Mouse (Mus musculus) left cerebral cortex, adult 2 months (tissue): ENCODE measurements at regions not wholly inside any gene's neighbourhood (a gene's known extent, or its start where the extent isn't known, plus 50 kb on each side); places are given as distances from the start of the nearest gene placed in this dataset.
"Not testable (repeated sequence)": the region's sequence is repeated elsewhere in the genome, so short reads cannot be mapped to it uniquely, and the experiment has no call there.

ENCODE experiments used
- DNase-seq, 2 experiments: peaks; one replicate each; pipeline ENCODE4 v3.0.0; 2021 to 2022; ENCODE audit warnings: low spot score in 2 of 2, mixed read lengths in 1 of 2; ENCODE audit errors: extremely low spot score in 1 of 2
- H3K27ac ChIP-seq: fragments of 200-600 bp; 2 replicates; pipeline ENCODE4 v1.8.1; 2022
- H3K4me3 ChIP-seq: fragments of 200-600 bp; 2 replicates; pipeline ENCODE4 v1.8.1; 2022
- CTCF ChIP-seq: fragments of 200-600 bp; IDR thresholded peaks from 2 replicates; pipeline ENCODE4 v1.8.1; 2022; ENCODE audit warnings: antibody characterized with exemption, mild to moderate bottlenecking, moderate library complexity
- intact Hi-C: fragments of 180-260 bp; cut with DNase I; formaldehyde crosslinking; loops from one replicate; pipeline ENCODE4 v1.15.1; 2025

GRCm38 (mm10) chr5:22670296-22670695 is 75.6 kb upstream of the Lhfpl3 start:
- DNase-seq, result no peak
- intact Hi-C loops, result no loop called here
- TF ChIP-seq CTCF, result no peak

GRCm38 (mm10) chr5:22641233-22641632 is 91.0 kb upstream of the Orc5 start:
- Histone ChIP-seq H3K27ac (no peak overlapping the region), H3K4me3 (no peak overlapping the region)
- TF ChIP-seq CTCF, result peak; percentile 70
- no peak for DNase-seq
- intact Hi-C loops, result loop anchor here (1.0 to 5.0 kb wide), 2 partner anchors 584 to 646 kb away; no protein-coding TSS in a partner anchor

More at GRCm38 (mm10) chr5:22670296-22670695, 75.6 kb upstream of the Lhfpl3 start:
- Histone ChIP-seq H3K4me3 (no peak overlapping the region), H3K27ac (no peak overlapping the region)

- H3K4me3 ChIP-seq, intact Hi-C loops, DNase-seq, H3K27ac ChIP-seq: not testable (repeated sequence)
Observed at GRCm38 (mm10) chr5:22616989-22617388, 66.8 kb upstream of the Orc5 start.
